Mouse (Mus musculus): Measurements from ENCODE around the gene Gm42417. TPM values are rescaled to one million over a fixed set of nuclear protein-coding genes. Genes with fewer than 3 reads are reported as not detected.

The Gm42417 gene
- total and polyA plus RNA-seq, 2 experiments, result not detected

DNA sequence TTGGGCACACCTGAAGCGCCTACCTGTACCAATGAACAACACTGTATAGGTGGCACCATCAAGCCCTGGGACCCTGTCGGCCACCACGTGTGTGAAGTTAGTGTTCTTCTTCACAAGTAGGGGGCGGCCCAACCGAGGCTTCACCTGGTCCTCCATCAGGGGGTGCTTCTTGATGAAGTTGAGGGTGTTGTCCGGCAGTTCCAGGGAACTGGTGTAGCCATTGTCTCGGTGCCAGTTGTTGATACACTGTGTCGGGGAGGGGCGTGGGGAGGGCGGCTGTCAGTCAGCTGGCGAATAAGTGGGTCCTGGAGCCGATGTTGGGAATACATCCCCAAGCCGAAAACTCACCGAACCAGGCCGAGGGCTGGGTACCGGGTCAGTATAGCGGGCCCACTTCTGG is 12.7 kb upstream of the Gm42417 start:
- Histone ChIP-seq H3K79me2 (ENCODE audit: control insufficient read depth, insufficient read depth, low read length) (no peaks in the 10 kb centered on the region; the same call in 1 of the 2 replicates), H3K27me3 (ENCODE audit: control insufficient read depth, insufficient read depth, low read length) (no peaks in the 10 kb centered on the region), H3K27ac (replicated peaks; ENCODE audit: insufficient read depth, low read depth, low read length) (no peak overlapping the region), H3K4me3 (ENCODE audit: insufficient read depth, low read depth, low read length) (no peak overlapping the region), H3K36me3 (ENCODE audit: control insufficient read depth, insufficient read depth, low read length) (0 out of 2 replicates have a peak, but pooled peaks cover 2% of the 10 kb centered on the region), H3K4me1 (ENCODE audit: control insufficient read depth, insufficient read depth, low read length) (peaks cover 5% of the 10 kb centered on the region; the same call in 1 of the 2 replicates), H3K9ac (ENCODE audit: low read depth, low read length) (no peak overlapping the region)
- no peak for DNase-seq (ENCODE audit: extremely low read depth, low read depth, low spot score)
- 93% methylated on average over 17 of the region's 17 CpGs for WGBS
- no peak for TF ChIP-seq CTCF (IDR thresholded peaks at IDR 0.05; ENCODE audit: low read depth, low read length)
- no peak for TF ChIP-seq POLR2A (IDR thresholded peaks at IDR 0.05; ENCODE audit: extremely low read depth, insufficient read depth, low read length)

DNA sequence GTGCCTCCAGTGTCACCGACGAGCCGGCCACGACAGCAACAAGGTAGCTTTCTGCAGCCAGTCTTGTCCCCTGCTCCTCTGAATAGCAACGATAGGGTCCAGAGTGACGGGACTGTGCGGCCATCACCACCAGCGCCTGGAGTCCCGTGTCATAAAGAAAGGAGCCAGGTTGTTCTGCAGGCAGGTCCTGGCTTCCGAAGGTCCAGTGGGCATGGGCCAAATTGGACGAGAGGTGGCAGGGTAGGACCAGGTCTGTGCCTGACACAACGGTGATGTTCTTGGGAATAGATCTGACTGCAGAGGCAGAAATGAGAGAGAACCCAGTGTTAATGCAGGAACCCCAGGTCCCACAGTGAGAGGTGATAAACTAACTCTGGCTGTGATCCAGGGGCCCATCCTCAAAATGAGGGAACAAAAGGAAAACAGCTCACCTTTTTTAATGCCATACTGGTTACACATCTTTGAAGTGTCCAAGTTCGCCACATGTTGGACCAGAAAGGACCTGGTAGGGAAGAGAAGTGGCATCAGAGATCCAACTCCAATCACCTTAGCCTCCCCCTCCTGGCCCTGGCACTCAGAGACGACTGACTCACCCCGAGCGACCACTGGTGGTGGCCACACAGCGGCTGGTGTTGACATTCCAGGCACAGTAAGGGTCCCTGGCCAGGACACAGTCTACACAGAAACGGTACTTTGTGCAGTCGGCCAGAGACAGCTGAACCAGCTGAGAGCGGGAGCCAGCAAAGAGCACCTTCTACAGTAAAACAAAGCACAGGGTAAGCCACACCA is 11.0 kb upstream of the Gm42417 start:
- Histone ChIP-seq H3K9ac (ENCODE audit: low read depth, low read length) (no peak overlapping the region), H3K79me2 (ENCODE audit: control insufficient read depth, insufficient read depth, low read length) (peaks cover 6% of the 10 kb centered on the region; the same call in 1 of the 2 replicates), H3K27me3 (ENCODE audit: control insufficient read depth, insufficient read depth, low read length) (no peaks in the 10 kb centered on the region), H3K4me1 (ENCODE audit: control insufficient read depth, insufficient read depth, low read length) (peaks cover 9% of the 10 kb centered on the region), H3K4me3 (ENCODE audit: insufficient read depth, low read depth, low read length) (no peak overlapping the region), H3K27ac (replicated peaks; ENCODE audit: insufficient read depth, low read depth, low read length) (no peak overlapping the region), H3K36me3 (ENCODE audit: control insufficient read depth, insufficient read depth, low read length) (0 out of 2 replicates have a peak, but pooled peaks cover 2% of the 10 kb centered on the region)
- 84% methylated on average over 20 of the region's 20 CpGs for WGBS
- DNase-seq (ENCODE audit: extremely low read depth, low read depth, low spot score), result no peak
- TF ChIP-seq CTCF (IDR thresholded peaks at IDR 0.05; ENCODE audit: low read depth, low read length) (no peak), POLR2A (IDR thresholded peaks at IDR 0.05; ENCODE audit: extremely low read depth, insufficient read depth, low read length) (no peak)

DNA sequence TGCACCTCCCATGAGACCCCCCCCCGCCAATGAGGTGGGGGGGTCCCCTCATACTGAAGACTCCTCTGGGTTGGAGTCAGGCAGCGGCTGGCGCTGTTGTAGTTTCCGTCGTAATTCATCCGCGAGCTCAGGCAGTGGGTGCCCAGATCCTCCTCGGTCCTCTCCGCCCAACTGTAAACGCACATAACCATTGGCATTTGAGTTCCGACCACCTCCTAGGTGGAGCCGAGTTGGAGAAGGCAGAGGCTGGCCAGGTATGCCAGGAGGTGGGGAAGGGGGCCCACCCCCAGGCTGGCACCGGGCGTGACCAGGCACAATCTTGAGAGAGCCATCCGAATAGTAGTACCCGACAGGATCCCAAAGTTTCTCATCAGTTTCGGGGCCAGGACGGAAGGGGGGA is 10.3 kb upstream of the Gm42417 start:
- H3K9ac ChIP-seq (ENCODE audit: low read depth, low read length), result no peak overlapping the region
- H3K79me2 ChIP-seq (ENCODE audit: control insufficient read depth, insufficient read depth, low read length), result peaks cover 6% of the 10 kb centered on the region; the same call in 1 of the 2 replicates
- WGBS, result 91% methylated on average over 18 of the region's 18 CpGs
- 0 out of 2 replicates have a peak, but pooled peaks cover 2% of the 10 kb centered on the region for H3K36me3 ChIP-seq (ENCODE audit: control insufficient read depth, insufficient read depth, low read length)
- DNase-seq (ENCODE audit: extremely low read depth, low read depth, low spot score), result no peak
- H3K4me1 ChIP-seq (ENCODE audit: control insufficient read depth, insufficient read depth, low read length), result peaks cover 5% of the 10 kb centered on the region
- TF ChIP-seq POLR2A (IDR thresholded peaks at IDR 0.05; ENCODE audit: extremely low read depth, insufficient read depth, low read length), result no peak
- TF ChIP-seq CTCF (IDR thresholded peaks at IDR 0.05; ENCODE audit: low read depth, low read length), result no peak
- no peaks in the 10 kb centered on the region for H3K27me3 ChIP-seq (ENCODE audit: control insufficient read depth, insufficient read depth, low read length)
- no peak overlapping the region for H3K4me3 ChIP-seq (ENCODE audit: insufficient read depth, low read depth, low read length)
- no peak overlapping the region for H3K27ac ChIP-seq (replicated peaks; ENCODE audit: insufficient read depth, low read depth, low read length)

DNA sequence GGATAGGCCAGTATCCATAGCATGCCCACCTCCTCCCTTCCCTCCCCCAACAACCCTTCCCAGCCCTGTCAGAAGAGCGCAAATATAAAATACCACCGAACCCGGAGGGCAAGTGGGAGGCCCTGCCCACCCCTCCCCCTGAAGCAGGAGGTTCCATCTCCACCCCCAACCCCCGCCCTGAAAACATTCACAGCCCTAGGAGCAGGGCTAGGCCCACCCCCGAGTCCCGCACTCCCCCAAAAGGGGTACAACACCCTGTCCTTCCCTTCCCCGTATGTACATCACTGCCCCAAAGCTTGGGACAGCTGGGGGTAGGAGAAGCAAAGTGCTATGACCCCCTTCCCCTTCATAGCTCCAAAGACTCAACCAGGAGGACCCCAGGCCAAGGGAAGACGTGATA is 9.5 kb upstream of the Gm42417 start:
- H3K36me3 ChIP-seq (ENCODE audit: control insufficient read depth, insufficient read depth, low read length), result 0 out of 2 replicates have a peak, but pooled peaks cover 2% of the 10 kb centered on the region

DNA sequence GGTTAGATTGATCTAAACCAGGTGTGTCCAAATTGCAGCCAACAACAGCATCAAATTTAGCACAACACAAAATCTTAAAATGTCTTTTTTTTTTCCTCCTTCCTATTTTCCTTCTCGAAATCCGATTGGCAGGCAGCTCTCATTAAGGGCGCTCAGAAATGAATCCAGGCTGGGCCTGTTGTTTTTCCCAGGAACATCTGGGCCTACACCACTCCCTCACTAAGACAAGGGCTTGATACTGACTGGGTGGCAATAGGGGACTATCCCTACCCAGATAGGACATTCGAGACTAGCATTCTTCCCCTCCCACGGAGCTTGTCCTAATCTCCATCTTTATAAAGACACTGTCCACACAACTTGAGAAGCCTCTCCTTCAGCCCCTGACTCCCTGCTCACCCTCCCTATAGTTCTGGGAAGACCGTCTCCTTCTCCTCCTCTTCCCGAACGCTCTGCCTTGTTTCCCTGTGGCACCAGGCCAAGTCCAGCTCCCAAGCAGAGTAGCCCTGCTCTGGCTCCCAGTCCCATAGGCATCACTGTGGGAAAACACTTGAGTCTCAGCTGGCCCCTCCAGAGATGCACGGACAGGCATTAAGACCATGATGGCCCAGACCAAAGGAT is 8.9 kb upstream of the Gm42417 start:
- H3K27ac ChIP-seq (replicated peaks; ENCODE audit: insufficient read depth, low read depth, low read length), result no peak overlapping the region
- 0 out of 2 replicates have a peak, but pooled peaks cover 2% of the 10 kb centered on the region for H3K36me3 ChIP-seq (ENCODE audit: control insufficient read depth, insufficient read depth, low read length)
- 73% methylated on average over 9 of the region's 9 CpGs for WGBS
- H3K9ac ChIP-seq (ENCODE audit: low read depth, low read length), result no peak overlapping the region
- peaks cover 6% of the 10 kb centered on the region; the same call in 1 of the 2 replicates for H3K79me2 ChIP-seq (ENCODE audit: control insufficient read depth, insufficient read depth, low read length)
- TF ChIP-seq POLR2A (IDR thresholded peaks at IDR 0.05; ENCODE audit: extremely low read depth, insufficient read depth, low read length) (no peak), CTCF (IDR thresholded peaks at IDR 0.05; ENCODE audit: low read depth, low read length) (no peak)
- no peaks in the 10 kb centered on the region for H3K27me3 ChIP-seq (ENCODE audit: control insufficient read depth, insufficient read depth, low read length)
- H3K4me3 ChIP-seq (ENCODE audit: insufficient read depth, low read depth, low read length), result no peak overlapping the region
- peaks cover 5% of the 10 kb centered on the region for H3K4me1 ChIP-seq (ENCODE audit: control insufficient read depth, insufficient read depth, low read length)
- DNase-seq (ENCODE audit: extremely low read depth, low read depth, low spot score), result no peak

More for the DNA sequence above, 9.5 kb upstream of the Gm42417 start:
- Histone ChIP-seq H3K79me2 (ENCODE audit: control insufficient read depth, insufficient read depth, low read length) (peaks cover 6% of the 10 kb centered on the region; the same call in 1 of the 2 replicates), H3K27me3 (ENCODE audit: control insufficient read depth, insufficient read depth, low read length) (no peaks in the 10 kb centered on the region), H3K4me3 (ENCODE audit: insufficient read depth, low read depth, low read length) (no peak overlapping the region), H3K4me1 (ENCODE audit: control insufficient read depth, insufficient read depth, low read length) (peaks cover 5% of the 10 kb centered on the region), H3K27ac (replicated peaks; ENCODE audit: insufficient read depth, low read depth, low read length) (no peak overlapping the region), H3K9ac (ENCODE audit: low read depth, low read length) (no peak overlapping the region)
- WGBS, result 63% methylated on average over 8 of the region's 8 CpGs
- DNase-seq (ENCODE audit: extremely low read depth, low read depth, low spot score), result no peak
- TF ChIP-seq CTCF (IDR thresholded peaks at IDR 0.05; ENCODE audit: low read depth, low read length), result no peak
- TF ChIP-seq POLR2A (IDR thresholded peaks at IDR 0.05; ENCODE audit: extremely low read depth, insufficient read depth, low read length), result no peak

Data from liver, adult 2 months (tissue).